Mouse (Mus musculus) lung, postnatal 0 days (tissue): Measurements from ENCODE around the gene Fermt1. TPM values are rescaled to one million over a fixed set of nuclear protein-coding genes. Genes with fewer than 3 reads are reported as not detected.

Source experiments
- ATAC-seq: fragments of 200-750 bp; cut with Nextera tagmentation; 2 replicates; pipeline ENCODE4 v1.8.0; 2017; ENCODE audit warnings: moderate library complexity
- DNase-seq: peaks from one replicate; pipeline ENCODE4 v3.0.0-alpha.2; 2016; ENCODE audit warnings: low spot score
- H3K27ac ChIP-seq: fragments of 300-500 bp; sonication (generic); 2 replicates; pipeline ENCODE4 v1.5.1; 2014; ENCODE audit warnings: antibody characterized with exemption, mild to moderate bottlenecking, low read length, mixed read lengths
- H3K27me3 ChIP-seq: fragments of 300-500 bp; sonication (generic); replicated peaks from 2 replicates; pipeline ENCODE4 v1.6.1; 2014; ENCODE audit warnings: low read length, mixed read lengths; ENCODE audit not compliant: insufficient read depth
- H3K36me3 ChIP-seq: fragments of 300-500 bp; sonication (generic); 2 replicates; pipeline ENCODE4 v1.6.1; 2014; ENCODE audit warnings: low read length, mixed read lengths; ENCODE audit not compliant: insufficient read depth
- H3K4me1 ChIP-seq: fragments of 300-500 bp; sonication (generic); 2 replicates; pipeline ENCODE4 v1.6.1; 2014; ENCODE audit warnings: antibody characterized with exemption, low read depth, low read length, mixed read lengths; ENCODE audit not compliant: insufficient read depth
- H3K4me2 ChIP-seq: fragments of 300-500 bp; sonication (generic); replicated peaks from 2 replicates; pipeline ENCODE4 v1.6.1; 2014; ENCODE audit warnings: low read depth, mild to moderate bottlenecking, low read length, moderate library complexity, mixed read lengths
- H3K4me3 ChIP-seq: fragments of 300-500 bp; sonication (generic); 2 replicates; pipeline ENCODE4 v1.5.1; 2014; ENCODE audit warnings: low read depth, low read length
- H3K9ac ChIP-seq: fragments of 300-500 bp; sonication (generic); replicated peaks from 2 replicates; pipeline ENCODE4 v1.6.1; 2014; ENCODE audit warnings: low read depth, mild to moderate bottlenecking
- H3K9me3 ChIP-seq: fragments of 300-500 bp; sonication (generic); 2 replicates; pipeline ENCODE4 v1.6.1; 2016; ENCODE audit warnings: low read length, mixed read lengths
- CTCF ChIP-seq: IDR thresholded peaks from 2 replicates; pipeline ENCODE4 v1.5.1; 2016; ENCODE audit warnings: antibody characterized with exemption, mild to moderate bottlenecking
- EP300 ChIP-seq: IDR thresholded peaks from 2 replicates; pipeline ENCODE4 v1.6.1; 2016; ENCODE audit warnings: antibody characterized with exemption, mild to moderate bottlenecking, control low read depth
- WGBS: fragments of 180-500 bp; shearing (Covaris S2); extraction: QIAGEN DNeasy Blood & Tissue Kit; methylation state at CpG from one replicate; pipeline ENCODE4 v1.1.7; 2014; 5-methylcytosine and 5-hydroxymethylcytosine counted together
- polyA plus RNA-seq: library from polyadenylated mRNA; unstranded; fragments of >200 nt; fragmentation: Nextera tagmentation; extraction: Ambion mirVana; gene quantifications from 2 replicates; pipeline ENCODE4 v1.2.1, GENCODE M21; 2015

The Fermt1 gene
- polyA plus RNA-seq, 1 experiment from 2014 or later, result 1.5 TPM

- ATAC-seq (peak; percentile 79), DNase-seq (peak; percentile 52)
- no peaks in the 10 kb centered on the region for H3K36me3 ChIP-seq
- TF ChIP-seq EP300 (no peak), CTCF (no peak)
- no peaks in the 10 kb centered on the region for H3K27me3 ChIP-seq
- no peak overlapping the region for H3K4me2 ChIP-seq
- H3K9me3 ChIP-seq, result no peaks in the 10 kb centered on the region
- no peak overlapping the region for H3K9ac ChIP-seq
- H3K27ac ChIP-seq, result no peak overlapping the region
- WGBS, result 27% methylated on average over 8 of the region's 8 CpGs
- H3K4me1 ChIP-seq, result no peaks in the 10 kb centered on the region
- H3K4me3 ChIP-seq, result no peak overlapping the region
Observed at GRCm38 (mm10) chr2:132923290-132924085, 22.2 kb downstream of the Fermt1 start.

- ATAC-seq (no peak), DNase-seq (no peak)
- H3K9me3 ChIP-seq, result no peaks in the 10 kb centered on the region
- H3K27me3 ChIP-seq, result no peaks in the 10 kb centered on the region
- no peak overlapping the region for H3K9ac ChIP-seq
- no peak overlapping the region for H3K4me3 ChIP-seq
- TF ChIP-seq CTCF, result no peak
- no peak for TF ChIP-seq EP300
- H3K4me2 ChIP-seq, result no peak overlapping the region
- H3K36me3 ChIP-seq, result no peaks in the 10 kb centered on the region
- 67% methylated on average over 9 of the region's 9 CpGs for WGBS
- H3K27ac ChIP-seq, result no peak overlapping the region
- H3K4me1 ChIP-seq, result no peaks in the 10 kb centered on the region
Observed at GRCm38 (mm10) chr2:132922076-132922873, 23.4 kb downstream of the Fermt1 start.

- WGBS, result 29% methylated on average over 1 of the region's 1 CpGs
Observed at GRCm38 (mm10) chr2:132914785-132915184, 30.9 kb downstream of the Fermt1 start.

GRCm38 (mm10) chr2:132906763-132907162 lies 38.9 kb downstream of the Fermt1 start:
- Histone ChIP-seq H3K9me3 (no peaks in the 10 kb centered on the region), H3K4me1 (no peaks in the 10 kb centered on the region), H3K27ac (no peak overlapping the region), H3K36me3 (no peaks in the 10 kb centered on the region), H3K27me3 (no peaks in the 10 kb centered on the region), H3K4me2 (no peak overlapping the region), H3K9ac (no peak overlapping the region), H3K4me3 (no peak overlapping the region)
- DNase-seq, result peak; percentile 18
- ATAC-seq, result no peak
- TF ChIP-seq EP300, result no peak
- TF ChIP-seq CTCF, result peak; percentile 65
- 25% methylated on average over 8 of the region's 8 CpGs for WGBS

More at GRCm38 (mm10) chr2:132914785-132915184, 30.9 kb downstream of the Fermt1 start:
- DNase-seq, result no peak
- Histone ChIP-seq H3K4me2 (no peak overlapping the region), H3K9me3 (no peaks in the 10 kb centered on the region), H3K9ac (no peak overlapping the region), H3K4me1 (no peaks in the 10 kb centered on the region), H3K4me3 (no peak overlapping the region), H3K27me3 (no peaks in the 10 kb centered on the region), H3K36me3 (no peaks in the 10 kb centered on the region), H3K27ac (no peak overlapping the region)
- ATAC-seq, result no peak
- no peak for TF ChIP-seq EP300
- TF ChIP-seq CTCF, result no peak

- ATAC-seq (no peak), DNase-seq (no peak)
- WGBS, result 58% methylated on average over 2 of the region's 2 CpGs
- H3K9me3 ChIP-seq, result no peaks in the 10 kb centered on the region
- TF ChIP-seq EP300, result no peak
- TF ChIP-seq CTCF, result no peak
- H3K4me3 ChIP-seq, result no peak overlapping the region
- H3K4me1 ChIP-seq, result no peaks in the 10 kb centered on the region
- H3K36me3 ChIP-seq, result no peaks in the 10 kb centered on the region
- H3K9ac ChIP-seq, result no peak overlapping the region
- H3K27ac ChIP-seq, result no peak overlapping the region
- H3K27me3 ChIP-seq, result no peaks in the 10 kb centered on the region
- H3K4me2 ChIP-seq, result no peak overlapping the region
Observed at GRCm38 (mm10) chr2:132904961-132905360, 40.7 kb downstream of the Fermt1 start.

GRCm38 (mm10) chr2:132903498-132903897 lies 42.2 kb downstream of the Fermt1 start:
- H3K4me3 ChIP-seq, result no peak overlapping the region
- no peak overlapping the region for H3K4me2 ChIP-seq
- no peak overlapping the region for H3K9ac ChIP-seq
- no peaks in the 10 kb centered on the region for H3K27me3 ChIP-seq
- WGBS, result 34% methylated on average over 3 of the region's 3 CpGs
- no peak overlapping the region for H3K27ac ChIP-seq
- peak; percentile 72 for DNase-seq
- peak; percentile 52 for ATAC-seq
- no peaks in the 10 kb centered on the region for H3K4me1 ChIP-seq
- H3K36me3 ChIP-seq, result no peaks in the 10 kb centered on the region
- no peaks in the 10 kb centered on the region for H3K9me3 ChIP-seq
- no peak for TF ChIP-seq EP300
- TF ChIP-seq CTCF, result peak; percentile 81
